Mouse (Mus musculus) liver, adult 2 months (tissue): ENCODE data around the gene Tmem190.

Experiments
- CTCF ChIP-seq: fragments of 200-500 bp; IDR thresholded peaks from 2 replicates; pipeline ENCODE4 v1.5.1; 2011; ENCODE audit warnings: low read depth, low read length, control low read depth
- POLR2A ChIP-seq: fragments of 200-500 bp; IDR thresholded peaks from 2 replicates; pipeline ENCODE4 v1.6.1; 2011; ENCODE audit warnings: low read length, control low read depth; ENCODE audit not compliant: insufficient read depth; ENCODE audit errors: extremely low read depth

DNA sequence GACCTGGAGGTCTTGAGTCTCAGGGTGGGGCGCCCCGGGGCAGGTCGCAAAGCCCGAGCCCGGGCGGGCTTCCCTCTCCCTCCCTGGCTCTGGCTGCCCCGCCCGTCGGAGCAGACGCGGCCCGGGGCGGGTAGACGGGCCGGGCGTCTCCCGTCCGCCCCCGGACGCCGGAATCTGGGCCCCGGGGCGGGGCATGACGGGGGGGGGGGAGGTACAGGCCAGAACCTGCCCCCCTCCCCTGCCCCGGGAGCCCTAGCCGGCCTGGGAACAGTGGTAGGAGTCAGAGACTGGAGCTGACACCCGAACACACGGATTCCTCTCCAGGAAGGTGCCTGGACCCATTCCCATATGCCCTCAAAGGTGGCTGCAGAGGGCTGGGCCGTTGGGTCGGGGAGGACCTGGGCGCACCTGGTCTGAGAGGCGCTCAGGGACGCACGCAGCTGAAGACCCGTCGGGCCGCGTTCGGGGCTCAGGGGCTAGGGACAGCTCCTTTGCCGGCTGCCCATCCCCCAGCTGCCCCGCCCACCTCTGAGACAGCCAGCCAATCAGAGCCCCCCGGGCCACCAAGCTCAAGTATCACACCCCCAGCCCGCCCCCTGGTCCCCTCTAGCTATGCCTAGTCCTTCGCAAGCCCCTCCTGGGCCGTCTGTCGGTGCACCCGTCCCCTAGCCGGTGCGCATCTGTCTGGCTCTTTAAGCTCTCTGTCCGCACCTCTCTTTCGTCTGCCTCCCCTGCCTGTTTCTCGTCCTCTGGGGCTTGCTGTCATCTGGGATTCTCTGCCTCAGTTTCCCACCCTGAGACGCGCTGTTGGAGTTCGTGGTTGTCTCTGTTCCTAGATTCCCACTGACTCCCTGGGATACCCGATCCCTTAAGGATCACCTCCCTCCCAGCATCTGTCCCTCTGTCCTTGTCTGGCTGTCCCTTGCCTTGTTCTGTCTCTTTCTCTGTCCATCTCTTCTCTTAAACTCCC, 5.6 kb upstream of the Tmem190 start:
- TF ChIP-seq CTCF: no peak
- TF ChIP-seq POLR2A: no peak
